Comparison of ENCODE assay signal across 11 mouse cellular contexts in the genomic region with DNA sequence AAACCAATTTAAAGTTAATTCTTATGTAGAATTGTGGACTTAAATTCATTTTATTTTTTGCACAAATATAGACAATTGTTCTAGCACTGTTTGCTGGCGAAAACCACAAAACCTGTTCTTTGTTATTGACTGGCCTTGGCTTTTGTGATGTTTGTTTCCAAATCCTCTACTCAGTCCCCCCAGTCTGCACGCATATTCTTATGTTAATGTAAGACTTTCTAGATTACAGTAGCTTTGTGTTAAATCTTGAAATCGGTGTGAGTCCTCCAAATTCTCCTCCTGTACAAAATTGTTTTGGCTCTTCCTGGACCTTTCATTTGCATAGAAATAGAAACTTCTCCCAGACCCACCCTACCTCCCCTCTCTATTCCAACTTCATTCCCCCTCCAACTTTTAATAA.
"Had no signal": no experiment of that assay in that cellular context is flagged by ENCODE, and none has a peak within 500 bp of the region (broad histone marks: within the 10 kb centered on the region; RNA-seq: fewer than 3 reads in every experiment).

No protein-coding gene starts in this region.

- H3K9ac ChIP-seq: lung, embryonic 14.5 days; midbrain, embryonic 13.5 days; midbrain, embryonic 15.5 days; neural tube, embryonic 13.5 days; neural tube, embryonic 15.5 days had no signal

- DNase-seq: retina, postnatal 1 day; right cerebral cortex, adult 18-20 months; right cerebral cortex, postnatal 25 days; right cerebral cortex, postnatal 4 days had no signal

- H3K27me3 ChIP-seq: midbrain, embryonic 13.5 days; midbrain, embryonic 15.5 days; neural tube, embryonic 13.5 days; neural tube, embryonic 15.5 days had no signal

- H3K4me3 ChIP-seq: midbrain, embryonic 10.5 days; midbrain, embryonic 13.5 days; midbrain, embryonic 15.5 days; myocyte; neural tube, embryonic 13.5 days; neural tube, embryonic 15.5 days had no signal

- H3K36me3 ChIP-seq: midbrain, embryonic 10.5 days; midbrain, embryonic 15.5 days had no signal

- H3K4me1 ChIP-seq: midbrain, embryonic 10.5 days; midbrain, embryonic 13.5 days; midbrain, embryonic 15.5 days; neural tube, embryonic 13.5 days; neural tube, embryonic 15.5 days had no signal

- H3K27ac ChIP-seq: midbrain, embryonic 10.5 days; midbrain, embryonic 13.5 days; midbrain, embryonic 15.5 days; neural tube, embryonic 13.5 days; neural tube, embryonic 15.5 days had no signal

- H3K9me3 ChIP-seq: midbrain, embryonic 10.5 days; midbrain, embryonic 13.5 days; midbrain, embryonic 15.5 days; neural tube, embryonic 13.5 days; neural tube, embryonic 15.5 days had no signal
